Mouse (Mus musculus): ENCODE data around the gene Dbnl. TPM values are rescaled to one million over a fixed set of nuclear protein-coding genes. Genes with fewer than 3 reads are reported as not detected.
"Not testable (repeated sequence)": the region's sequence is repeated elsewhere in the genome, so short reads cannot be mapped to it uniquely, and the experiment has no call there.

The Dbnl gene
- total and polyA plus RNA-seq, 3 experiments, result 25.6 to 29.2 (median 25.7) TPM

- peak within 1 kb of the TSS; percentile 56 for H3K4me3 ChIP-seq
- peaks cover 17% of the 10 kb centered on the region for H3K4me1 ChIP-seq (ENCODE audit: control insufficient read depth, insufficient read depth, low read length)
- peak within 1 kb of the TSS; percentile 62 for H3K9ac ChIP-seq (ENCODE audit: low read depth, low read length)
- TF ChIP-seq EP300 (IDR thresholded peaks at IDR 0.05; ENCODE audit: insufficient read depth, low read depth, low read length) (peak; percentile 90), POLR2A (IDR thresholded peaks at IDR 0.05; ENCODE audit: insufficient read depth, low read depth, low read length) (peak; percentile 98), CTCF (IDR thresholded peaks at IDR 0.05) (no peak)
- DNase-seq, result peak; percentile 66 to 77
- intact Hi-C loops (cut with DNase I), result no loop called here
- H3K36me3 ChIP-seq (ENCODE audit: control insufficient read depth, insufficient read depth, low read length), result 0 out of 2 replicates have a peak, but pooled peaks cover 3% of the 10 kb centered on the region
- WGBS, result 26% methylated on average over 8 of the region's 8 CpGs
- peak within 1 kb of the TSS; percentile 76 for H3K27ac ChIP-seq
- no peaks in the 10 kb centered on the region for H3K79me2 ChIP-seq (replicated peaks; ENCODE audit: control insufficient read depth, insufficient read depth, low read length)
- no peaks in the 10 kb centered on the region for H3K27me3 ChIP-seq (ENCODE audit: control insufficient read depth, insufficient read depth, low read length)
Measured at GRCm38 (mm10) chr11:5803551-5803981, 15.3 kb downstream of the Dbnl start, which contains the start of gene Pgam2. Gene Pgam2, minus strand, starts transcription at chr11:5803733.

- Histone ChIP-seq H3K4me1 (ENCODE audit: control insufficient read depth, insufficient read depth, low read length) (peaks cover 17% of the 10 kb centered on the region), H3K27me3 (ENCODE audit: control insufficient read depth, insufficient read depth, low read length) (no peaks in the 10 kb centered on the region), H3K27ac (peak overlapping the region; percentile 76), H3K9ac (ENCODE audit: low read depth, low read length) (no peak overlapping the region), H3K79me2 (replicated peaks; ENCODE audit: control insufficient read depth, insufficient read depth, low read length) (no peaks in the 10 kb centered on the region), H3K36me3 (ENCODE audit: control insufficient read depth, insufficient read depth, low read length) (0 out of 2 replicates have a peak, but pooled peaks cover 3% of the 10 kb centered on the region), H3K4me3 (no peak overlapping the region)
- intact Hi-C loops (cut with DNase I), result no loop called here
- WGBS, result 58% methylated on average over 5 of the region's 5 CpGs
- no peak for DNase-seq
- TF ChIP-seq CTCF (IDR thresholded peaks at IDR 0.05) (no peak), EP300 (IDR thresholded peaks at IDR 0.05; ENCODE audit: insufficient read depth, low read depth, low read length) (no peak), POLR2A (IDR thresholded peaks at IDR 0.05; ENCODE audit: insufficient read depth, low read depth, low read length) (no peak)
Measured at GRCm38 (mm10) chr11:5804174-5804573, 15.9 kb downstream of the Dbnl start.

- intact Hi-C loops (cut with DNase I), result no loop called here
- Histone ChIP-seq H3K36me3 (ENCODE audit: control insufficient read depth, insufficient read depth, low read length) (0 out of 2 replicates have a peak, but pooled peaks cover 3% of the 10 kb centered on the region), H3K4me3 (no peak overlapping the region), H3K27me3 (ENCODE audit: control insufficient read depth, insufficient read depth, low read length) (no peaks in the 10 kb centered on the region), H3K4me1 (ENCODE audit: control insufficient read depth, insufficient read depth, low read length) (peaks cover 11% of the 10 kb centered on the region), H3K27ac (no peak overlapping the region), H3K79me2 (replicated peaks; ENCODE audit: control insufficient read depth, insufficient read depth, low read length) (no peaks in the 10 kb centered on the region), H3K9ac (ENCODE audit: low read depth, low read length) (no peak overlapping the region)
- WGBS, result 57% methylated on average over 3 of the region's 3 CpGs
- TF ChIP-seq EP300 (IDR thresholded peaks at IDR 0.05; ENCODE audit: insufficient read depth, low read depth, low read length) (no peak), CTCF (IDR thresholded peaks at IDR 0.05) (no peak), POLR2A (IDR thresholded peaks at IDR 0.05; ENCODE audit: insufficient read depth, low read depth, low read length) (no peak)
- DNase-seq, result no peak
Measured at GRCm38 (mm10) chr11:5805711-5806110, 17.4 kb downstream of the Dbnl start.

- TF ChIP-seq EP300 (IDR thresholded peaks at IDR 0.05; ENCODE audit: insufficient read depth, low read depth, low read length), result no peak
- no peak for TF ChIP-seq CTCF (IDR thresholded peaks at IDR 0.05)
- no peak for TF ChIP-seq POLR2A (IDR thresholded peaks at IDR 0.05; ENCODE audit: insufficient read depth, low read depth, low read length)
- H3K4me3 ChIP-seq, result no peak overlapping the region
- peaks cover 1% of the 10 kb centered on the region; the same call in 1 of the 2 replicates for H3K4me1 ChIP-seq (ENCODE audit: control insufficient read depth, insufficient read depth, low read length)
- no peak overlapping the region for H3K9ac ChIP-seq (ENCODE audit: low read depth, low read length)
- H3K79me2 ChIP-seq (replicated peaks; ENCODE audit: control insufficient read depth, insufficient read depth, low read length), result no peaks in the 10 kb centered on the region
- intact Hi-C loops (cut with DNase I), result no loop called here
- 76% methylated on average over 9 of the region's 9 CpGs for WGBS
- H3K36me3 ChIP-seq (ENCODE audit: control insufficient read depth, insufficient read depth, low read length), result no peaks in the 10 kb centered on the region
- no peaks in the 10 kb centered on the region for H3K27me3 ChIP-seq (ENCODE audit: control insufficient read depth, insufficient read depth, low read length)
- H3K27ac ChIP-seq, result no peak overlapping the region
- no peak for DNase-seq
Measured at GRCm38 (mm10) chr11:5807956-5808355, 19.7 kb downstream of the Dbnl start.

GRCm38 (mm10) chr11:5809487-5809886 is 21.2 kb downstream of the Dbnl start:
- intact Hi-C loops (cut with DNase I); H3K9ac ChIP-seq (ENCODE audit: low read depth, low read length): not testable (repeated sequence)
- WGBS, result 88% methylated on average over 4 of the region's 4 CpGs

DNA sequence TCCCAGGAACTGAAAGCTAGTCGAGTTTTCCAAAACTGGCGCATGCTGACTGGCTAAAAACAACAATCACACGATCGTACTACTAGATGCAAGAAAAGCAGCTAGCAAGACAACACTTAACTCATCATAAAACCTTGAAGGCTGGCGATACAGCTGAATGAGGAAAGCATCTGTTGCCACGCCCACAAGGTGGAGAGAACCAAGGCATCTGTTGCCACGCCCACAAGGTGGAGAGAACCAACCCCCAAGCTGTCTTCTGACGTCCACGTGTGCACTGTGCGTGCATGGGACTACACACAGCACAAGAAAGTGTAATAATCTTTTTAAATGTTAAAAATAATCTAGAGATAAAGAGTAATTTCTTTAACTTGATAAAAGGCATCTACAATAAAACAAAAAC is 25.1 kb downstream of the Dbnl start:
- no peaks in the 10 kb centered on the region for H3K27me3 ChIP-seq (ENCODE audit: control insufficient read depth, insufficient read depth, low read length)
- H3K79me2 ChIP-seq (replicated peaks; ENCODE audit: control insufficient read depth, insufficient read depth, low read length), result no peaks in the 10 kb centered on the region
- H3K4me1 ChIP-seq (ENCODE audit: control insufficient read depth, insufficient read depth, low read length), result no peaks in the 10 kb centered on the region
- TF ChIP-seq EP300 (IDR thresholded peaks at IDR 0.05; ENCODE audit: insufficient read depth, low read depth, low read length), result no peak
- no peak for TF ChIP-seq CTCF (IDR thresholded peaks at IDR 0.05)
- TF ChIP-seq POLR2A (IDR thresholded peaks at IDR 0.05; ENCODE audit: insufficient read depth, low read depth, low read length), result no peak
- no peak overlapping the region for H3K27ac ChIP-seq
- no peak overlapping the region for H3K9ac ChIP-seq (ENCODE audit: low read depth, low read length)
- intact Hi-C loops (cut with DNase I), result no loop called here
- no peak for DNase-seq
- WGBS, result 76% methylated on average over 10 of the region's 10 CpGs
- no peak overlapping the region for H3K4me3 ChIP-seq
- H3K36me3 ChIP-seq (ENCODE audit: control insufficient read depth, insufficient read depth, low read length), result no peaks in the 10 kb centered on the region

More at GRCm38 (mm10) chr11:5809487-5809886, 21.2 kb downstream of the Dbnl start:
- H3K4me3 ChIP-seq; H3K79me2 ChIP-seq (replicated peaks; ENCODE audit: control insufficient read depth, insufficient read depth, low read length); H3K27ac ChIP-seq; H3K27me3 ChIP-seq (ENCODE audit: control insufficient read depth, insufficient read depth, low read length); H3K4me1 ChIP-seq (ENCODE audit: control insufficient read depth, insufficient read depth, low read length); DNase-seq; H3K36me3 ChIP-seq (ENCODE audit: control insufficient read depth, insufficient read depth, low read length): not testable (repeated sequence)
